Mouse (Mus musculus) lung, postnatal 25 days (tissue): ENCODE measurements at regions not wholly inside any gene's neighbourhood (a gene's known extent, or its start where the extent isn't known, plus 50 kb on each side); places are given as distances from the start of the nearest gene placed in this dataset.

ENCODE experiments used
- DNase-seq: peaks from one replicate; pipeline ENCODE4 v3.0.0; 2022; ENCODE audit warnings: low spot score

- no peak for DNase-seq
Observed at GRCm38 (mm10) chr14:58597810-58598209, 527.5 kb downstream of the Fgf9 start.

GRCm38 (mm10) chr14:58596936-58597335 is 526.6 kb downstream of the Fgf9 start:
- no peak for DNase-seq

GRCm38 (mm10) chr14:58581806-58582205 is 511.5 kb downstream of the Fgf9 start:
- DNase-seq: no peak

- no peak for DNase-seq
Observed at GRCm38 (mm10) chr14:58570021-58570420, 499.7 kb downstream of the Fgf9 start.

- no peak for DNase-seq
Observed at GRCm38 (mm10) chr14:58567472-58567871, 497.1 kb downstream of the Fgf9 start.

- DNase-seq: no peak
Observed at GRCm38 (mm10) chr14:58563082-58563481, 492.7 kb downstream of the Fgf9 start.

- DNase-seq: no peak
Observed at GRCm38 (mm10) chr14:58550785-58551184, 480.4 kb downstream of the Fgf9 start.

- no peak for DNase-seq
Observed at GRCm38 (mm10) chr14:58545778-58546177, 475.4 kb downstream of the Fgf9 start.

- DNase-seq: no peak
Observed at GRCm38 (mm10) chr14:58543140-58543767, 472.9 kb downstream of the Fgf9 start.

- DNase-seq: no peak
Observed at GRCm38 (mm10) chr14:58538135-58538534, 467.8 kb downstream of the Fgf9 start.

GRCm38 (mm10) chr14:58520976-58521549 is 450.7 kb downstream of the Fgf9 start:
- no peak for DNase-seq

- DNase-seq: no peak
Observed at GRCm38 (mm10) chr14:58520384-58520783, 450.0 kb downstream of the Fgf9 start.

- no peak for DNase-seq
Observed at GRCm38 (mm10) chr14:58519086-58519485, 448.7 kb downstream of the Fgf9 start.

- DNase-seq: no peak
Observed at GRCm38 (mm10) chr14:58516543-58516942, 446.2 kb downstream of the Fgf9 start.

GRCm38 (mm10) chr14:58512177-58512576 is 441.8 kb downstream of the Fgf9 start:
- no peak for DNase-seq

- DNase-seq: no peak
Observed at GRCm38 (mm10) chr14:58511571-58511985, 441.2 kb downstream of the Fgf9 start.

- no peak for DNase-seq
Observed at GRCm38 (mm10) chr14:58510790-58511189, 440.4 kb downstream of the Fgf9 start.

- no peak for DNase-seq
Observed at GRCm38 (mm10) chr14:58509106-58509505, 438.8 kb downstream of the Fgf9 start.

GRCm38 (mm10) chr14:58506490-58506889 is 436.1 kb downstream of the Fgf9 start:
- peak; percentile 27 for DNase-seq

GRCm38 (mm10) chr14:58505841-58506240 is 435.5 kb downstream of the Fgf9 start:
- no peak for DNase-seq

- no peak for DNase-seq
Observed at GRCm38 (mm10) chr14:58502890-58503289, 432.5 kb downstream of the Fgf9 start.

GRCm38 (mm10) chr14:58500014-58500413 is 429.7 kb downstream of the Fgf9 start:
- DNase-seq: no peak

- no peak for DNase-seq
Observed at GRCm38 (mm10) chr14:58499501-58499900, 429.2 kb downstream of the Fgf9 start.

- no peak for DNase-seq
Observed at GRCm38 (mm10) chr14:58499071-58499470, 428.7 kb downstream of the Fgf9 start.
